Mouse (Mus musculus) liver, postnatal 0 days (tissue): ENCODE measurements at regions not wholly inside any gene's neighbourhood (a gene's known extent, or its start where the extent isn't known, plus 50 kb on each side); places are given as distances from the start of the nearest gene placed in this dataset.

ENCODE experiments used
- ATAC-seq: fragments of 200-750 bp; cut with Nextera tagmentation; 2 replicates; pipeline ENCODE4 v1.8.0; 2017; ENCODE audit warnings: mild to moderate bottlenecking, moderate library complexity
- DNase-seq: peaks from one replicate; pipeline ENCODE4 v3.0.0-alpha.2; 2016
- H3K27ac ChIP-seq: fragments of 300-500 bp; sonication (generic); 2 replicates; pipeline ENCODE4 v1.5.1; 2014; ENCODE audit warnings: antibody characterized with exemption, moderate library complexity, mild to moderate bottlenecking, low read depth
- H3K27me3 ChIP-seq: fragments of 300-500 bp; sonication (generic); 2 replicates; pipeline ENCODE4 v1.6.1; 2014; ENCODE audit warnings: low read length, control low read depth, mixed read lengths; ENCODE audit not compliant: insufficient read depth
- H3K36me3 ChIP-seq: fragments of 300-500 bp; sonication (generic); replicated peaks from 2 replicates; pipeline ENCODE4 v1.6.1; 2014; ENCODE audit warnings: mild to moderate bottlenecking, control low read depth, low read length, moderate library complexity, mixed read lengths; ENCODE audit not compliant: insufficient read depth
- H3K4me1 ChIP-seq: fragments of 300-500 bp; sonication (generic); 2 replicates; pipeline ENCODE4 v1.6.1; 2014; ENCODE audit warnings: antibody characterized with exemption, mild to moderate bottlenecking, control low read depth; ENCODE audit not compliant: insufficient read depth
- H3K4me2 ChIP-seq: fragments of 300-500 bp; sonication (generic); 2 replicates; pipeline ENCODE4 v1.6.1; 2014; ENCODE audit warnings: low read depth, mild to moderate bottlenecking, low read length, moderate library complexity, mixed read lengths
- H3K4me3 ChIP-seq: fragments of 300-500 bp; sonication (generic); 2 replicates; pipeline ENCODE4 v1.5.1; 2014; ENCODE audit warnings: low read depth, low read length
- H3K9ac ChIP-seq: fragments of 300-500 bp; sonication (generic); replicated peaks from 2 replicates; pipeline ENCODE4 v1.6.1; 2014; ENCODE audit warnings: mild to moderate bottlenecking, moderate library complexity
- H3K9me3 ChIP-seq: fragments of 300-500 bp; sonication (generic); 2 replicates; pipeline ENCODE4 v1.6.1; 2016; ENCODE audit warnings: mild to moderate bottlenecking, control low read depth, low read length, mixed read lengths
- CTCF ChIP-seq: sonication (generic); IDR thresholded peaks from 2 replicates; pipeline ENCODE4 v1.5.1; 2016; ENCODE audit warnings: antibody characterized with exemption, low read depth
- EP300 ChIP-seq: IDR thresholded peaks from 2 replicates; pipeline ENCODE4 v1.6.1; 2016; ENCODE audit warnings: antibody characterized with exemption, low read depth, mild to moderate bottlenecking
- WGBS: fragments of 180-500 bp; shearing (Covaris S2); extraction: QIAGEN DNeasy Blood & Tissue Kit; methylation state at CpG from one replicate; pipeline ENCODE4 v1.1.7; 2014; ENCODE audit not compliant: insufficient replicate concordance; 5-methylcytosine and 5-hydroxymethylcytosine counted together

DNA sequence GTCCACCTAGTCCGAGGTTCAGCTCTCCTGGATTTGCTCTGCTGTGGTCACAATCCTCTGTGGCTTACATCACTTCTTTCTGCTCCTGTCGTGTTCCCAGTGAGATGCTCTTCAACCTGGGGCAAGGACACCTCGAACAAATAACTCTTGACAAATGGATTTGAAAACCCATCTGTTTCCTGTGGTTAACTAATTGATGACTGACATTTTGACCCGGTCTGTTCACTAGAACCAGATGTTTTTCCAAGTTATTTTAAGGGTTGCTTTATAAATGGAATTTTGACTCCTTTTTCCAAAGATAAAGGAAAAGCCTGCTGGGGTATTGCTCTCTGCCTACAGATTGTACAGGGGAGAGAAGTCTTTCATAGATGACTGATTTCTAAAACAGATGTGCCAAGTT, 326.4 kb downstream of the Vps13c start:
- 22% methylated on average over 4 of the region's 4 CpGs for WGBS

DNA sequence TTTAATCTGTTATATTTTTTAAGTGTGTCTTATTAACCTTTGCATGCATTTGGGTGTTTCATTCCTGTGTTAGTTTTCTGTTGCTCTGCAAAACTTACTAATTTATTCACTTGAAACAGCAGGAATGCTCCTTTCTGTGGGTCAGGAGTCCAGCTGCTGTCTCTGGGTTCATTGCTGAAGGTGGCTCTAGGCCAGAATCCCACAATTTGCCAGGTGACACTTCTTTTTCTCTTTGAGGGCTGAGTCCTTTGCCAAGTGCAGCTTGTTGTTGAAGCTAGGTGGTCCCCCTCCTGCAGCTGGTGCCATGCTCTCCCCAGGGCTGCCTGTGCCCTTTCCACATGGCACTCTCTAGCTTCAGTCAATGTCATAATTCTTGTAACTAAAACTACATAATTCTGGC, 348.7 kb downstream of the Vps13c start:
- Histone ChIP-seq H3K36me3 (no peaks in the 10 kb centered on the region), H3K4me2 (no peak overlapping the region), H3K9me3 (no peaks in the 10 kb centered on the region), H3K4me3 (no peak overlapping the region), H3K27me3 (no peaks in the 10 kb centered on the region), H3K9ac (no peak overlapping the region), H3K27ac (no peak overlapping the region), H3K4me1 (no peaks in the 10 kb centered on the region)
- TF ChIP-seq CTCF = no peak
- no peak for TF ChIP-seq EP300
- ATAC-seq (no peak), DNase-seq (no peak)

More for the DNA sequence above, 326.4 kb downstream of the Vps13c start:
- DNase-seq (no peak), ATAC-seq (no peak)
- Histone ChIP-seq H3K9me3 (no peaks in the 10 kb centered on the region), H3K4me2 (no peak overlapping the region), H3K4me3 (no peak overlapping the region), H3K9ac (no peak overlapping the region), H3K27ac (no peak overlapping the region), H3K27me3 (no peaks in the 10 kb centered on the region), H3K4me1 (no peaks in the 10 kb centered on the region), H3K36me3 (no peaks in the 10 kb centered on the region)
- TF ChIP-seq CTCF (no peak), EP300 (no peak)

DNA sequence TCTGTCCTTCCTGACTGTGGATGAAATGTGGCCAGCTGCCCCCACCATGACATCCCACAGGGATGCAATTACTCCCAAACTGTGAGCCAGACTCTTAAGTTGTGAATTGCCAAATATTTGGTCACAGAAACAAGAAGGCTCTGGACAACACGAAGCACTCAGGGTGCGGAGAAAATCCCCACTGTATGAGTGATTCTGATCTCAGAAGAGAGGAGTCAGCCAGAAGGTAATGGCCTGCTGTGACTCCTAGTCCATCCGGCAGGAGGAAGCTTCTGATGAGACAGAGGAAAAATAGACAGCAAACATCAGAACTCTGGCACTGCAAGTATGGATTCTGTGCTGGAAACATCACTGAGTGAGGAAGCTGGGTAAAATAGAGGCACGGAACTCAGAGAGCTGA, 359.6 kb downstream of the Vps13c start:
- Histone ChIP-seq H3K4me1 (no peaks in the 10 kb centered on the region), H3K36me3 (no peaks in the 10 kb centered on the region), H3K27ac (no peak overlapping the region), H3K9ac (no peak overlapping the region), H3K4me2 (no peak overlapping the region), H3K4me3 (no peak overlapping the region), H3K9me3 (no peaks in the 10 kb centered on the region), H3K27me3 (no peaks in the 10 kb centered on the region)
- ATAC-seq = no peak
- DNase-seq = no peak
- 73% methylated on average over 4 of the region's 4 CpGs for WGBS
- TF ChIP-seq CTCF (no peak), EP300 (no peak)

DNA sequence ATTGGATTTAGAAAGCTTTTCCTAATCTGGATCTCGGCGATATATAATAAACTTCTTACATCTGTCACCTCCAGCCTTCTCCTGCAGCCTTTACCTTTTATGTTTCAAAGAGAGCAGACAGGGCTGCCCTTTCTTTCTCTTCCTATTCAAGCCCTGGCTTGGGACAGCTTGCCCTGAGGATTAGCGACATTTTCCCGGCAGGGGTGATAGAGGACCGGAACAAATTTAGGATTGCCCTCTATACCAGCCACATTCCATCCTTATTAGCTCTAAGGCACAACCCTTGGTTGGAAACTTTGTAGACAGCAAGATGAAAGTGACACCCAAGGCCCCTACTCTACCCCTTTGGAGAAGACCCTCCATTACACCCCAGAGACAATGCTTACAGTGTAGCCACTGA, 360.8 kb downstream of the Vps13c start:
- WGBS = 69% methylated on average over 5 of the region's 5 CpGs
- no peak overlapping the region for H3K4me2 ChIP-seq
- no peak overlapping the region for H3K9ac ChIP-seq
- H3K27ac ChIP-seq = no peak overlapping the region
- ATAC-seq (no peak), DNase-seq (no peak)
- no peaks in the 10 kb centered on the region for H3K27me3 ChIP-seq
- no peaks in the 10 kb centered on the region for H3K4me1 ChIP-seq
- H3K36me3 ChIP-seq = no peaks in the 10 kb centered on the region
- TF ChIP-seq EP300 (no peak), CTCF (no peak)
- H3K4me3 ChIP-seq = no peak overlapping the region
- no peaks in the 10 kb centered on the region for H3K9me3 ChIP-seq

DNA sequence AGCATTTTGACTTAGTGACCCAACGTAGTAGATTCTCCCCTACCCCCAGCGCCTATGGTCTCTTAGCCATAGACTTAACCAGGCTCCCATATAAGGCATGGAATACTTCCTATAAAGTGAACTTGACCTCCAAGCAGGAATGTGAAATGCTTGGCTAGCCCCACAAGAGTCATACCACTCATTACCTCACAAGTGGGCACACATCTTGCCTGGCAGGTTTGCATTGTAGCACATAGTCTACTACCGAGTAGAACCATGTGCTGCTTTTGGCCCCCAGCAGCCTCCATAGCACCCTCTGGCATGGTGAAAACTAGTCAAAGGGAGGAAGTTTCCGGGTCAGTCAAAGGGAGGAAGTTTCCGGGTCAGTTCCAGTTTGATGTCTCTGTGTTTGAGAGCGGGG, 385.5 kb downstream of the Vps13c start:
- ATAC-seq (no peak), DNase-seq (no peak)
- no peak overlapping the region for H3K27ac ChIP-seq
- H3K4me2 ChIP-seq = no peak overlapping the region
- no peaks in the 10 kb centered on the region for H3K9me3 ChIP-seq
- H3K9ac ChIP-seq = no peak overlapping the region
- no peak overlapping the region for H3K4me3 ChIP-seq
- H3K27me3 ChIP-seq = no peaks in the 10 kb centered on the region
- H3K36me3 ChIP-seq = no peaks in the 10 kb centered on the region
- TF ChIP-seq EP300 (no peak), CTCF (no peak)
- no peaks in the 10 kb centered on the region for H3K4me1 ChIP-seq
- 79% methylated on average over 6 of the region's 6 CpGs for WGBS

DNA sequence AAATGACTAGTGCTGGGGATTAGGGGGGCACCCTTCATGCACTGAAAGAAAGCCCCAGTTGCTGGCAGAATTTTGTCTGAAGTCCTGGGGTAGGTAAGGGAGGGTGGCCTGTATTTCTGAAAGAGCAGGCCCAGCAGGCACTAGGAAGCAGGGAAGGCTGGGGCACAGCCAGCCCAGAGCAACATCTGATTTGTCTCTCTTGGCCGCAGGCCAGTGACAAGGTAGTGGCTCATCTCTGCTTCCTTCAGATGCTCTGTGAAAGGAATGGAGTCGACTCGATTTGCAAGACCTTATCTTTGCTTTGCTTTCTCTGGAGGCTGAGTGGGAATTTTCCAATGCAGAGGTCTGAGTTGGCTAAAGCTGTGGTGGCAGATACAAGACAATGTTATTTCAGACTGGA, 390.9 kb downstream of the Vps13c start:
- Histone ChIP-seq H3K27me3 (no peaks in the 10 kb centered on the region), H3K9ac (no peak overlapping the region), H3K4me2 (no peak overlapping the region), H3K9me3 (no peaks in the 10 kb centered on the region), H3K4me1 (no peaks in the 10 kb centered on the region), H3K36me3 (no peaks in the 10 kb centered on the region), H3K4me3 (no peak overlapping the region), H3K27ac (no peak overlapping the region)
- WGBS = 59% methylated on average over 3 of the region's 3 CpGs
- TF ChIP-seq CTCF (no peak), EP300 (no peak)
- ATAC-seq (no peak), DNase-seq (no peak)

DNA sequence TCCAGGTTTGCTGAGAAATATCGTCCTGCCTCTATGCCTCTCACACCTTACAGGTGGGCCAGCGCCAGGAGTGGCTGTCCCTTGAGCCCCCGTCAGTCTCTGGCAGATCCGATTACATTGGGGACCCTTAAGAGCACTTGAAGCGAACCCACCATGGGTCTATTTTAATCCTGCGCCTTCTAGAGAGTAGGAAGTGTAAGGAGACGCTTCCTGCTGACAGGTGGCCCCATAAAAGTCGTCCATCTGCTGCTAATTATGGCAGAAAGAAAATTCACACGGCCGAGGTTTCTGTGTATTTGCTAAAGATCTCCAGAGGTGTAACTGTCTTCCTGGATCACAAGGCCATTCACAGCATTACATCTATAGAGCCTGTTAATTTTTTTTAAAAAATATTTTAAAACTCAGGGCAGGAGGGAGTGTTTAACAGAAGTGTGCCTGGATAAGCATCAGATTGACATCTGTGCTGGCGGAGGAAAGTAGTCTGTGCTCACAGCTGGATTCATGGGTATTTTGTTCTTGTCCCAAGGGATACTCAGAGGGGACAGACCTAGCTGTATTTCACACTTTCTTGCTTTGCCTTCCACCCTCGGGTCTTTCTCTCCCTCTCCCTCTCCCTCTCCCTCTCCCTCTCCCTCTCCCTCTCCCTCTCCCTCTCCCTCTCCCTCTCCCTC, 394.9 kb downstream of the Vps13c start:
- WGBS = 47% methylated on average over 12 of the region's 12 CpGs
- Histone ChIP-seq H3K4me1 (no peaks in the 10 kb centered on the region), H3K9me3 (no peaks in the 10 kb centered on the region), H3K27ac (no peak overlapping the region), H3K9ac (no peak overlapping the region), H3K4me3 (no peak overlapping the region), H3K4me2 (no peak overlapping the region), H3K36me3 (no peaks in the 10 kb centered on the region), H3K27me3 (no peaks in the 10 kb centered on the region)
- no peak for TF ChIP-seq CTCF
- TF ChIP-seq EP300 = no peak
- no peak for ATAC-seq
- DNase-seq = no peak
